Mouse (Mus musculus) small intestine, adult 2 months (tissue): ENCODE results near the gene Umodl1.

Experiments
- CTCF ChIP-seq: fragments of 200-500 bp; IDR thresholded peaks from 2 replicates; pipeline ENCODE4 v1.5.1; 2012; ENCODE audit warnings: low read depth, mild to moderate bottlenecking, control low read depth, inconsistent platforms, low read length, moderate library complexity, mixed read lengths; ENCODE audit not compliant: insufficient replicate concordance, insufficient read length; ENCODE audit errors: extremely low read depth
- POLR2A ChIP-seq: fragments of 200-500 bp; IDR thresholded peaks from 2 replicates; pipeline ENCODE4 v1.6.1; 2012; ENCODE audit warnings: low read depth, mild to moderate bottlenecking, control low read depth, inconsistent platforms, low read length, moderate library complexity

DNA sequence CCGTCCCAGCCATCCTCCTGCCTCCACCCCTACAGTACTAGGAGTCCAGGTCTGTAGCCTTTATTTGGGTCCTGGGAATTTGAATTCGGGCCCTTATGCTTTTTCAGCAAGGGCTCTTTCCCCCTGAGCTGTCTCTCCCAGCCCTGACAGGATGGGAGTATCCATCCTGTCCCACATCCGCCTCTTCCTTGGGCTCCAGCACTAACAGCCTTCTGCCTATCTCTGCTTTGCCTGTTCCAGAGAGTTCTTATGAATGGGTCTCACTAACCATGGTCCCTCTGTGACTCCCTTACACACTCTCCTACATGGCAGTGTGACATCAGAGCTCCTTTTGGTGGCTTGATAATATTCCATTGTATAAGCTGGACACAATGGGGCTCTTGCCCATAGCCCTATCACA is 52.9 kb downstream of the Umodl1 start:
- TF ChIP-seq CTCF = no peak
- TF ChIP-seq POLR2A = no peak
